Mouse (Mus musculus) heart, embryonic 13.5 days (tissue): ENCODE data around the gene Dgkg. TPM values are rescaled to one million over a fixed set of nuclear protein-coding genes. Genes with fewer than 3 reads are reported as not detected.

Experiments
- ATAC-seq: fragments of 200-750 bp; cut with Nextera tagmentation; 2 replicates; pipeline ENCODE4 v1.8.0; 2017; ENCODE audit warnings: moderate TSS enrichment; ENCODE audit not compliant: insufficient number of reproducible peaks, low FRiP score, low TSS enrichment; ENCODE audit errors: extremely low read depth
- H3K27ac ChIP-seq: fragments of 300-500 bp; sonication (generic); replicated peaks from 2 replicates; pipeline ENCODE4 v1.5.1; 2015; ENCODE audit warnings: moderate library complexity, mild to moderate bottlenecking, inconsistent platforms
- H3K27me3 ChIP-seq: fragments of 300-500 bp; sonication (generic); replicated peaks from 2 replicates; pipeline ENCODE4 v1.6.1; 2015; ENCODE audit warnings: mild to moderate bottlenecking, inconsistent platforms
- H3K36me3 ChIP-seq: fragments of 300-500 bp; sonication (generic); 2 replicates; pipeline ENCODE4 v1.6.1; 2015; ENCODE audit warnings: mild to moderate bottlenecking, inconsistent platforms
- H3K4me1 ChIP-seq: fragments of 300-500 bp; sonication (generic); 2 replicates; pipeline ENCODE4 v1.6.1; 2015; ENCODE audit warnings: inconsistent platforms
- H3K4me2 ChIP-seq: fragments of 300-500 bp; sonication (generic); 2 replicates; pipeline ENCODE4 v1.6.1; 2015; ENCODE audit warnings: inconsistent platforms, mild to moderate bottlenecking, moderate library complexity
- H3K4me3 ChIP-seq: fragments of 300-500 bp; sonication (generic); 2 replicates; pipeline ENCODE4 v1.5.1; 2015; ENCODE audit warnings: moderate library complexity, mild to moderate bottlenecking, inconsistent platforms
- H3K9ac ChIP-seq: fragments of 300-500 bp; sonication (generic); 2 replicates; pipeline ENCODE4 v1.6.1; 2015; ENCODE audit warnings: inconsistent platforms, mild to moderate bottlenecking, moderate library complexity
- H3K9me3 ChIP-seq: fragments of 300-500 bp; sonication (generic); 2 replicates; pipeline ENCODE4 v1.6.1; 2016; ENCODE audit warnings: inconsistent platforms
- WGBS: fragments of 180-500 bp; shearing (Covaris S2); methylation state at CpG from one replicate; pipeline ENCODE4 v1.1.7; 2015; ENCODE audit warnings: mixed read lengths; 5-methylcytosine and 5-hydroxymethylcytosine counted together
- polyA plus RNA-seq: library from polyadenylated mRNA; unstranded; fragments of >200 nt; fragmentation: Nextera tagmentation; extraction: Ambion mirVana; gene quantifications from 2 replicates; pipeline ENCODE4 v1.2.1, GENCODE M21; 2015

Dgkg gene
- polyA plus RNA-seq, 1 experiment from 2014 or later, result 0.43 TPM

DNA sequence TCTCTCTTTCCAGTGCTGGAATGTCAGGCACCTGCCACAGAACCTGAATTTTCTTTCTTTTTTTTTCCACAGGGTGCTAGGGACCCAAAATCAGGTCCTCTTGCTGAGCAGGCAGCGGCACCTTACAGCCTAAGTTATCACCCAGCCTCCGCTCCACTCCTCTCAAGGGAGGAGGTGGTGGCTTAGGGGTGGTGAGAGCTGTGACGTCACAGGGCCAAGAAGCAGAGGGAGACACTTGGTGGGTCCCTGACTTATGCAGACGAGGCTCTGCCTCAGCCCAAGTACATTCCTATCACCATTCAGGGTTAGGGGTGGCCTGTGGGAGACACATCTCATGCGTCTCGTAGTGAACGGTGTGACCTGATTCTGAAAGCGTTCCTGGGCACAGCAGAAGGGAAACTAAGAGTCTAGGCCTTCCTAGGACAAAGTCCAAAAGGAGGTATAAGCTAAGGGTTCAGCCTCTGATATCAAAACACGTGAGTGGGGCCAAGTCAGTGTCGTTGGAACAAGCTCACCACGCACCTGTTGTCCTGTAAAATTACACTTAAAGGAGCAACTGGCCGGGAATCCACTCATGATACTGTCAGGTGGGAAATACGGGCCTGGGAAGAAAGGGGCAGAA is 35.6 kb downstream of the Dgkg start:
- no peak for ATAC-seq
- H3K4me1 ChIP-seq, result 0 out of 2 replicates have a peak, but pooled peaks cover 2% of the 10 kb centered on the region
- H3K36me3 ChIP-seq, result no peaks in the 10 kb centered on the region
- peaks cover 11% of the 10 kb centered on the region for H3K27me3 ChIP-seq
- H3K9ac ChIP-seq, result no peak overlapping the region
- 70% methylated on average over 13 of the region's 13 CpGs for WGBS
- H3K9me3 ChIP-seq, result no peaks in the 10 kb centered on the region
- H3K27ac ChIP-seq, result no peak overlapping the region
- H3K4me3 ChIP-seq, result no peak overlapping the region
- H3K4me2 ChIP-seq, result no peak overlapping the region

DNA sequence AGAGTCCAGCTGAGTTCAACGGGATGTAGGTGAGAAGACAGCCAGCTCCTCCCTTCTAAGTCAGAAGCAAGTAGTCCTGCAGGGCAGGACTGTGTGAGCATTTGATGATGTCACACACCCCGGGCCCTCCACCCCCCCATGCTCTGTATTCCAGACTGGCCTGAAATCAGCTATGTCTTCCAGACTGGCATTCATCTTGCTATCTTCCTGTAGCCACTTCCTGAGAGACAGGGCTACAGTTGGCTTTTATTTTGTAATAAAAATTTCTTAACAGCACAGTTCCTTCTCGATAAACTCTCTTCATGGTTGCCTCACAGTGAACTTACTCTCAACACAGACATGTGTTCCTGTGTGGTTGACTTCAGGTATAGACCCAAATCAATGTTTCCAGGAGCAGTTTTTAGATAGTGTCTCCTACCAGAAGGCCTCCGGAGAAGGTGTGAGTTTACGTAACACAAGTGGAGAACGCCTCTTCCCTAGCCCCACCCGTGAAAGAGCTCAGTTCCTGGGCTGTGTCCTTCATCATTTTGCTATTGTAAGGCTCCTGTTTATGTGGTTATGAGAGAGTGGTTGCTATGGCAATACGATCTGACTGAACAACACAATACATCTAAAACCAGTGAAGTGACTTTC is 38.5 kb downstream of the Dgkg start:
- Histone ChIP-seq H3K9me3 (no peaks in the 10 kb centered on the region), H3K4me3 (no peak overlapping the region), H3K4me2 (no peak overlapping the region), H3K27ac (no peak overlapping the region), H3K27me3 (peaks cover 11% of the 10 kb centered on the region; the same call in 1 of the 2 replicates), H3K9ac (no peak overlapping the region), H3K4me1 (0 out of 2 replicates have a peak, but pooled peaks cover 2% of the 10 kb centered on the region), H3K36me3 (no peaks in the 10 kb centered on the region)
- WGBS, result 68% methylated on average over 8 of the region's 8 CpGs
- no peak for ATAC-seq

DNA sequence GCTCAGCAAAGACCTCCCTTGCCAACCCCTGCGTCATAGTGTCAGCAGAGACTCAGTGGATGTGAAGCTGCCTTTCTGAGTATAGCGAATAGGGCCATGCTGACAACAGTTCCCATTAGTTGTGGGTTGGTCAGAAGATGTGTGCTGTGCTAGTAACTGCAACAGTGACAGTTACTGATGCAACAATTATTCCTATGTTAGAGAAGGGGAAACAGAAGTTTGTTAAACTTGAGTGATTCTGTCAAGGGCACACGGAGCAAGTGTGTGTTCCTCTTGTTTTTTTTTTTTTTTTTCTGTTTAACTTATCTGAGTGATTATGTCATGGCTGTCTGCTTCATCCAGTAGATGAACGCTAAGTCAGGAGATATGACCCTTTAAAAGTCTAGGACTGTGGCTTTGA is 41.2 kb downstream of the Dgkg start:
- Histone ChIP-seq H3K27me3 (peaks cover 4% of the 10 kb centered on the region; the same call in 1 of the 2 replicates), H3K4me2 (no peak overlapping the region), H3K4me1 (no peaks in the 10 kb centered on the region), H3K9ac (no peak overlapping the region), H3K36me3 (no peaks in the 10 kb centered on the region), H3K4me3 (no peak overlapping the region), H3K27ac (no peak overlapping the region), H3K9me3 (no peaks in the 10 kb centered on the region)
- ATAC-seq, result no peak
- WGBS, result 62% methylated on average over 4 of the region's 4 CpGs

DNA sequence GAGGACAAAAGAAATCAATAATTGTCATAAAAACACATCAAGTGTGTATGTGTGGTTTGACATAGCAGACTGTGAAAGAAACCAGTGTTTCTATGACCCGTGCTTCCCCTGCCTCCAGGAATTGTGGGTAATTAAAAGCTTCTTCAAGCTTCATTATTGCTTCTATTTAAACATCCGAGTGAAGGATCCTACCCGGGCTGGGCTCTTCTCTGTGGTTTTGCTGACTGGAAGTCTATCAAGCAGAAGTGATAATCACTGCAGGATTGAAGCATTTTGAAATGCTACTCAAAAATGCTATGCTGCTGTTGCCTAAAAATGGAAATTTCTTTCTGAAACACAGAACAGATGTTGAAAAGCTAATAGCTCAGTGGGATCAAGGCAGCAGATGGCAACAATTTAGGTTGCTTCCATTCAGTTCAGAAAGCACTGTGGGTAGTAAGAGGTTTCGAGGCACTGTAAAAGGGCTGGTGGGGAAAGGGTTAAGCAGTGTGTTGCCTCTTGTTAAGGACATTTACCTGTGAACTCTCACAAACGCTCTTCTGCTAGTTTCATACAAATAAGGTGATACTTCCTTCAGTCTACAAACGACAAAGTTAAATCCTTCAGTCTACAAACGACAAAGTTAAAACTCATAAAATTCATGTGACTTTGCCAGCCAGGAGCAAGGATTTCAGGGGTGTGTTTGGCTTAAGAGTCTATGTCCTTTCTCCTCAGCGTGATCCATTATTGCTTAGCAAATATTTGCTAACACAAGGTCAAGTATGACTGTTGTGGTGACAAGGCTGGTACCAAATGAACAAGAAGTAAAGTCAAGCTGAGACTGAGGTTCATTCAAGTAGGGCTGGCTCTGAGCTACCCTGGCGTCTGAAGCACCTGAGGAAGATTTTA is 43.6 kb downstream of the Dgkg start:
- H3K9me3 ChIP-seq, result no peaks in the 10 kb centered on the region
- H3K9ac ChIP-seq, result no peak overlapping the region
- no peaks in the 10 kb centered on the region for H3K4me1 ChIP-seq
- WGBS, result 58% methylated on average over 9 of the region's 9 CpGs
- H3K36me3 ChIP-seq, result no peaks in the 10 kb centered on the region
- H3K4me2 ChIP-seq, result no peak overlapping the region
- no peak overlapping the region for H3K4me3 ChIP-seq
- no peak overlapping the region for H3K27ac ChIP-seq
- no peak for ATAC-seq
- H3K27me3 ChIP-seq, result peaks cover 4% of the 10 kb centered on the region; the same call in 1 of the 2 replicates

DNA sequence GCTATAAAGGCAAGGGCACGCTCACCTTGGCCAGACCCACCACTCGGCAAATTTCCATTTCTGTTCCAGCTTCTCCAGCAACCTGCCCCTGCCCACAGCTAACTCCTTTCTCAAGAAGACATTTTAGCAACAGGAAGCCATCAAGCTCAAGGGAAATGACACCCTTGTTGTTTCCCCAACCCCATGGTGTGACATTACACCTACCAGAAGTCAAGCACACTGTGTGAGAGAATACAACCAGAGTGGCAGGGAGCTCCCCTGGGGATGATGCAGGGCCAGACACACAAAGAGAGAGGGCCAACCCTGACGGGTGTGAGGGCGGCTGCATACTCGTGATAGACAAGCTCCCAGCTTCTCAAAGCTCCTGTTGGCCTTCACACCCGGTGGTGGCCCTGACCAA is 49.0 kb downstream of the Dgkg start:
- Histone ChIP-seq H3K27me3 (peaks cover 4% of the 10 kb centered on the region; the same call in 1 of the 2 replicates), H3K36me3 (no peaks in the 10 kb centered on the region), H3K4me3 (no peak overlapping the region), H3K9ac (no peak overlapping the region), H3K4me1 (no peaks in the 10 kb centered on the region), H3K9me3 (no peaks in the 10 kb centered on the region), H3K4me2 (no peak overlapping the region), H3K27ac (no peak overlapping the region)
- ATAC-seq, result no peak
- 24% methylated on average over 6 of the region's 6 CpGs for WGBS

DNA sequence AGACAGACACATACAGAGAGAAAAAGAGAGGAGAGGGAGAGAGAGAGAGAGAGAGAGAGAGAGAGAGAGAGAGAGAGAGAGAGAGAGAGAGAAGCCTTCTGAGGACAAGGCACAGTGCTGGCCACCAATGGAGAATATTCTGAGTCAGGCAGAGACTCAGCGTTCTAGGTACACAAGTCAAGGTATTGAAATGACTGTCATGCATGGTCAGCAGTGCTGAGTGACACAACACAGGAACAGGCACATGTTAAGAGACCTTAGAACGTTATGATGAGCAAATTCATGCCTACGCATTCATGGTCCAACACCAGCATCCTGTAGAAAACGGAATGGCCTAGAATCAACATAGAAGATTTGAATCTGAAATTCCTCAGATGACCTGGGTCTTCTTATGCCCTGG is 50.0 kb downstream of the Dgkg start:
- WGBS, result 80% methylated on average over 4 of the region's 4 CpGs
- no peak overlapping the region for H3K4me2 ChIP-seq
- no peaks in the 10 kb centered on the region for H3K4me1 ChIP-seq

DNA sequence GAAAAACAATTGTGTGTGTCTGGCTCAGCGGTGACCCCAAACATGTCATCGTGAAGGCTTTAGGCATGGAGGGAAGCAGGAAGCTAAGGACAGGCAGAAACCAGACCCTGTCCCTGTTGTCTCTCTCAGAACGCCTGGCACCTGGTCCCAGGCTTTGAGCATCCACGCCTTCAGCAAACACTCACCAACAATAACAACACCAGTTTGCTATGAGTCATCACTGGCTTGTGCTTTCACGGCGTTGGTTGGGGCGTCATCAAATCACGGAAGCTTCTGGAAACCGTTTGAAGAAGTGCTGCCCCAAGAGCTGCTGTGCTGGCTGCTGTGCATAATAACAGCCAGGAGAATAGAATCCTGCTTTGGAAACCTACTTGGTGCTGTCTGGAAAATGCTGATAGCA is 54.6 kb downstream of the Dgkg start:
- Histone ChIP-seq H3K9ac (no peak overlapping the region), H3K36me3 (no peaks in the 10 kb centered on the region), H3K27me3 (no peaks in the 10 kb centered on the region), H3K9me3 (no peaks in the 10 kb centered on the region), H3K4me1 (no peaks in the 10 kb centered on the region), H3K4me3 (no peak overlapping the region), H3K4me2 (no peak overlapping the region), H3K27ac (no peak overlapping the region)
- ATAC-seq, result no peak
- WGBS, result 70% methylated on average over 9 of the region's 9 CpGs

More for the DNA sequence above, 50.0 kb downstream of the Dgkg start:
- Histone ChIP-seq H3K9ac (no peak overlapping the region), H3K36me3 (no peaks in the 10 kb centered on the region), H3K27me3 (peaks cover 4% of the 10 kb centered on the region; the same call in 1 of the 2 replicates), H3K27ac (no peak overlapping the region), H3K4me3 (no peak overlapping the region), H3K9me3 (no peaks in the 10 kb centered on the region)
- no peak for ATAC-seq

DNA sequence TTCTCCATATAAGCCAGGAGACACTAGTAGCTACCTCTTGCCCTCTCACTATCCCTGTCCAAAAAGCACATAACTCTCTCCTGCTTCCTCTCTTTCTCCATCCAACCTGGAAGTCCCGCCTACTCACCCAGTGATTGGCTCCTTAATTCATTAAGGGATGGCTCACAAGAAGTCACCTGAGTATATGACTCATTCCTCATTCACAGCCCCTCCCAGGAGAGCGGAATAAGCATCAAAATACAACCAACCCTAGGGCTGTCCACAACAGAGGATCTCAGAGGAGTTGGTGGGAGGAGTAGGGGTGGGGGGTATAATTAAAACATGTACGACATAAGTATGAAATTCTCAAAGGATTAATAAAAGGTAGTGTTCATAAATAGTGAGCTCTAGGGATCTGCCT is 55.3 kb downstream of the Dgkg start:
- Histone ChIP-seq H3K4me2 (no peak overlapping the region), H3K9me3 (no peaks in the 10 kb centered on the region), H3K36me3 (no peaks in the 10 kb centered on the region), H3K9ac (no peak overlapping the region), H3K4me1 (no peaks in the 10 kb centered on the region), H3K4me3 (no peak overlapping the region), H3K27me3 (no peaks in the 10 kb centered on the region), H3K27ac (no peak overlapping the region)
- no peak for ATAC-seq
- 71% methylated on average over 3 of the region's 3 CpGs for WGBS

DNA sequence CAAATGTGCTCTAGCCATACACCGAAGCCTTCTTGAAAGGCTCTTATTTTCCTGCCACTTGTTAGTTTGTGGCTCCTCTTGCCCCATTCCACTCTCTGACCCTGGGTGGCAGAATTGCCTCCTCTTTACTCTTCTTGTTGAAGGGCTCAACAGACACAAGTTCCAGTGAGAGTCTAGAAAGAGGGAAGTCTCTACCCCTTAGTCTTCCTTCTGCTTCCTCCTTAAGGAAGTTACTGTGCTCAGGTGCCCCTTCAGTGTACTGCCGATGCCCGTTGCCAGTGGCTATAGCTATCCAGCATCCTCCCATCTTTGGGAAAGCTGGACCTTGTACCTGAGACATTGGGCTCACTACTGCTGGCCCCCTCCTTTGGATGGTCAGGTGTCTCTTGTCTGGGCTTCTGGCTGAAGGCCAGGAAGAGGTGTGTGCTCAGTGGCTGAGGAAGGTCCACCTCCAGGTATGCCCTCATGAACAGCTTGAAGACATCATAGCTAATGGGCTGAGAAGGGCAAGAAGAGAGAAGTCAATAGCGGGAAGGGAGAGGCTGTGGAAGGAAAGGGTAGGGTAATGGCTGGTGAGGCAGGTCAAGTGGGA is 56.8 kb downstream of the Dgkg start:
- Histone ChIP-seq H3K4me2 (no peak overlapping the region), H3K27ac (no peak overlapping the region), H3K9me3 (no peaks in the 10 kb centered on the region), H3K36me3 (no peaks in the 10 kb centered on the region), H3K4me3 (no peak overlapping the region), H3K27me3 (no peaks in the 10 kb centered on the region), H3K4me1 (no peaks in the 10 kb centered on the region), H3K9ac (no peak overlapping the region)
- WGBS, result 68% methylated on average over 4 of the region's 4 CpGs
- no peak for ATAC-seq

DNA sequence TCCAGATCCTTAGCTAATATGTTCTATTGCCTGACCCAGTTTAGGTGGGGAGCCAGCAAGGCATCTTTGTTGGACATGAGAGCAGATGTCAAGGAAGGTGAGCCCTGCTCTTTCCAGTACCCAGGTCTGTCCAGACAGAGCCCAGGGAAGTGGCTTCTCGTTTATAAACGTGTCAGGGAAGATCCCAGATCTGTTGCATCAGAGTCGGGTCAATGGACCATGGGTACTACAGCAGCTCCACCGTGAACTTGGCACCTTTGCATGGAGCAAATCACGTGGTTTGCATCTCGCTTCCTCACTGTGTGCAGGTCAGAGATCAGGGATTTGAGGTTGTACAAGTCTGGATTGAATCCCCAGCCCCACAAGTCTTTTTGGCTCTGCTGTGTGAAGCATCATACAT is 58.3 kb downstream of the Dgkg start:
- H3K27me3 ChIP-seq, result no peaks in the 10 kb centered on the region
- no peak for ATAC-seq
- WGBS, result 77% methylated on average over 6 of the region's 6 CpGs

DNA sequence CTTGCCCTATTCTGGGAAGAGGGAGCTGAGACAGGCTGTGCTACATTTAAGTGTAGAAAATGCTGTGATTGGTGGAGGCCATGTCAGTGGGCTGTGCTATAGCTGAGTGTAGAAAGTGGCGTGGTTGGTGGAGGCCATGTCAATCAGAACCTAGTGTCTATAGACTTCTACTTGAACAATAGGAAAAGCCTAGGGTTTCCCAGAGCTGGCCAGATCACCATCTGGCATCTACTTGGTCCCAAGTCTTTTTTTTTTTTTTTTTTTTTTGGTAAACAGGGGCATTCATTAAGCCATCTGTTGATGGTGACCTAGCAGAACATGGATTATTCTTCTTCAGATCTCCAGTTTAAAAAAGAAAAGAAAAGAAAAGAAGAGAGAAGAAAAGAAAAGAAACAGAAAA is 60.6 kb downstream of the Dgkg start:
- Histone ChIP-seq H3K4me1 (no peaks in the 10 kb centered on the region), H3K9ac (no peak overlapping the region), H3K4me2 (no peak overlapping the region), H3K27ac (no peak overlapping the region), H3K9me3 (no peaks in the 10 kb centered on the region), H3K27me3 (no peaks in the 10 kb centered on the region), H3K4me3 (no peak overlapping the region), H3K36me3 (no peaks in the 10 kb centered on the region)
- no peak for ATAC-seq
- 77% methylated on average over 1 of the region's 1 CpGs for WGBS

More for the DNA sequence above, 58.3 kb downstream of the Dgkg start:
- Histone ChIP-seq H3K9me3 (no peaks in the 10 kb centered on the region), H3K4me1 (no peaks in the 10 kb centered on the region), H3K36me3 (no peaks in the 10 kb centered on the region), H3K27ac (no peak overlapping the region), H3K4me3 (no peak overlapping the region), H3K4me2 (no peak overlapping the region), H3K9ac (no peak overlapping the region)
